Mouse (Mus musculus): ENCODE results near the gene Col28a1.

Gene Col28a1

DNA sequence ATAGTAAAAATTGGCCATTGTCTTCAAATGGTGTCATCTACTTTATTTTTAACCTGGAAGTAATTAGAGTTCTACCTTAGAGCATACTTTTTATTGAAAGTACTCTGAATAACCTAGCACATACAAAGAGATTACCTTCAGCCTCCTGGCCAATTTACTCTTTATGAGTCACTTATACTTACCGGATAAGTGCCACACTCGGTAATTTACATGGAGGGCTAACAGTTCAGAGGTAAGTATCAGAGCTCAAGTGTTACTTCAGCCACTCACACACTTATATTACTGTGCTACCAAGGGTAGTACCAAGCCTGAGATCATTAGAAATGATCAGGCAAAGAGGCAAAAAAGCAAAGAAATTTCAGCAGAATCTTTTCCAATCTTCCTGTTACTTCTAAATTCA is 73.8 kb downstream of the Col28a1 start:
- no peak for DNase-seq

DNA sequence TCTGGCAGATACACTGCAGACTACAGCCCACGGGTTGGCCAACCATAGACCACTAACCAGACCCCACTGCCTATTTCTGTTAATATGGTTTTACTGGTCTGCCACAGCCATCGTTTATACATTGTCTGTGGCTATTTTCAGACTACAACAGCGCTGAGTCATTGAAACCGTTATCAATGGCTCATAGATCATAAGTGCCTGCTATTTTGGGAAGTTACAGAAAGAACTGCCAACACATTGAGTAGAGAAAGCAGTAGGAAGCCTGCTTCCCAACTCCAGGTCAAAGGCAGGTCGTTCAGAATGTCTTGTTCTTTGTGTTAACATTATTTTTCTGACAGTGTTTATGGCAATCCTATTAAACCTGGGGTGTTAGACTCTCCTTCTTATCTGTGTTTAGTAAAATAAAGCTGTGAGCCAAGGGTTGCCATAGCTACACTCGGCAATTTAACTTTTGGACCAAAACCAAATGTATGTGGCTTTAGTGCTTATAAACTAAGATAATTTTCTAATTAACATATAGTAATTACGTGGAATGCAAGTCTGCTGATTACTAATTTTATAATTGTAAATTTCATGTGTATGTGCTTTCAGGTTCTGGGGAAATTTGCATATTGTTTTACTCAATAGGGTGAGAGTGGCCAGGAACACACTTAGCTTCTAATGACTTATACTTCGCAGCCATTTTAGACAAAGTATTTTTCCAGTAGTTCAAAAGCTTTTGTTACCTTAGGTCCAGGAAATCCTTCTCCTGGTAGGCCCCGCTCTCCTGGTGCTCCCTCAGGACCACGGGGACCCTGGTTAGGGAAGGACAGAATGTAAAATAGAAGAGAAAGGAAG is 86.3 kb downstream of the Col28a1 start:
- DNase-seq = no peak

DNA sequence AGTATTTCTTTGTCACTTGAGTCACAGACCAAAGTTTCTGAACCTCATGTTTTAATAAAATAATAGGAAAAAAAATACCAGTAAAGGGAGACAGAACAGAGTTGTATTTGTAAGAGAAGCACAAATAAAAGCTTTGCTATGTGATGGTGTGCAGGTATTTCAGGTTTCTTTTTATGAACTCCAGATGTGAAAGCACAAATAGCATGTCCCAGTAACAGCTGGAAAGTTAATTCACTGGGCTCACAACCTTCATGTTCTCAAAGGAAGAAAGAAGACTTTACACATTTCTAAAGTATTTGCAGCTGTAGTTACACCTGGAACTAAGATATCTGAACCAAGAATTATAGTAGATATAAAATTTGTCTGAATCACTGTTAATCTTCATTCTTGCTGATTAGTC is 91.2 kb downstream of the Col28a1 start:
- no peak for DNase-seq

DNA sequence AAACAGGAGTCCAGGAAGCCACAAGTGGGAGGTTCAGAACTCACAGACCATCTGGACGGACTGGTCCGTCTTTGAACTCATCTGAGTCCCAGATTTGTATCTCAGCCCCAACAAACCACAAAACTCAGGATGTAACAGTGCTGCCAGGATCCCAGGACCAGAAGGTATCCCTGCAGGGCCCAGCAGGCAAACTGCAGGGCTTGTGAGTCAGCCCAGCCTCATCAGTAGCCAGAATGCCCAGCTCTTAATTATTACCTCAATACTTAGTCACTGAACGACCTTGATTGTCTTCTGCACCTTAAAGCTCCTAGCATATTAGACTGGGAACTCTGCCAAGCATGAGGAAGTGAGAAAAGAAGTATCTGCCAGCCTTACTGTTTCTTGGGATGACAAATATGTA is 96.6 kb downstream of the Col28a1 start:
- peak; percentile 67 for DNase-seq

DNA sequence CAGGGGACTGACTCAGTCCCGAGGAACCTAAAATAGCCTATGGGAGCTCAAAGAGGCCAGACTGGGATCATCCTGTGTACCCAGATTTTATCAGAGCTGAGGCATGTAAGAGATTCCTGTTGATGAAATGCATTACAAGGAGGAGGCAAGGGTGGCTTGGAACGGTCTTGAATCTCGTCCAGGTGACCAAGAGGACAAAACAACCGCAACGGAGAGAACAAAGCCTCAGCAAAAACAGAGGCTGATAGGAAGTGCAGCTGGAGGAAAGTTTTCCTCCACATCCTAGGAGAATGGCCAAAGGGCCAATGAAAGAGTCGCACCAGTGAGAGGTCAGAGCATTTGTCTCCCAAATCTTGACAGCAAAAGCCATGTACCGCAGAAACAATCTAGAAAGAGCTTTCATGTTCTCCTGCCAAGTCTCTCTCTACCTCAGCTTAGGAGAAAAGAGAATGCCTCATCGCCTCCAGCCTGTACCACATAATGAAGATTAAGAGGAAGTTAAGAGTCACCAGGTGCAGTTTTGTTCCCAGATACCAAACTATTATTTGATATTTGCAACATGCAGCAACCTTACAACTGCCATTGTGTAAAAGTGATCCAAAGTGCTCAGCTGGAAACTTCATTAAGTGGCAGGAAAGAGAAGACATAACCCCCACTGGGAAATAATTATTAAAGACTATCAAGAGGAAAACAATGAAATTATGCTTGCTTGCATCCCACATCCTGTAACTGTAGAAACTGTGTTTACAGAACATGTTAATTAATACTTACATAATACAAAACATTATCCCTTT is 98.1 kb downstream of the Col28a1 start:
- no peak for DNase-seq

DNA sequence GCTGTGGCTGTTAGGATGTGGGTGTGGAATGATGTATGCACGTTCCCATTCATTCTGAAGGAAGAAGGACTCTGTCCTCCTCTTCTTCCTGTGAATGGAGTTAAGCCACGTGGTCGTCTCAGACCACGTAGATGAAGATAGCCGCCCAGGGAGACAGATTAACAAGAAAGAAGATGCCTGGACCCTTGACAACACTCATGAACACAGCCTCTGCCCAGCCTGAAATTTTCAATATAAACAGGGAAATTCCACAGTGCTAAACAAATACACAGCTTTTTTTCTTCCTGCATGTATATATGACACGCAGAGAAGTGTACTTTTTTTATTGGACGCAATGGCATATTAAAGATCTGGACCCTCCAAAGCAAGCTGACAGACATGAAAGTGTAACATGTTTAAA is 98.9 kb downstream of the Col28a1 start:
- DNase-seq = no peak

DNA sequence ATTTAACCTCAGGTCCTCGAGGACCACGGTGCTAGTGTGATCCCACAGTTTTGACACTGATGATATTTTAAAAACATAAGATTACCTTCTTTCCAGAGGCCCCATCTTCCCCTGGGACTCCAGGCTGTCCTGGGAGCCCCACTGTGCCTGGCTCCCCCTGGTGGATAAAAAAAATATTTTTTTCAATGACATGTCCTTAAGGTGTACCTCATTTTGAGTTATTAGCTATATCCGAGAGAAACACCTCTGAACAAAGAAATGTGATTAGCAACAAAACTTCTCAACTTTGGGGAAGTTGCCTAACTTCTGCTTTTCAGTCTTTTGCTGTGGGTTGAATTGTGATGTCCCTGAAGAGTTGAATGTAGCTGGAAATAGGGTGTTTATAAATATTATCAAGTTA is 105.6 kb downstream of the Col28a1 start:
- no peak for DNase-seq

DNA sequence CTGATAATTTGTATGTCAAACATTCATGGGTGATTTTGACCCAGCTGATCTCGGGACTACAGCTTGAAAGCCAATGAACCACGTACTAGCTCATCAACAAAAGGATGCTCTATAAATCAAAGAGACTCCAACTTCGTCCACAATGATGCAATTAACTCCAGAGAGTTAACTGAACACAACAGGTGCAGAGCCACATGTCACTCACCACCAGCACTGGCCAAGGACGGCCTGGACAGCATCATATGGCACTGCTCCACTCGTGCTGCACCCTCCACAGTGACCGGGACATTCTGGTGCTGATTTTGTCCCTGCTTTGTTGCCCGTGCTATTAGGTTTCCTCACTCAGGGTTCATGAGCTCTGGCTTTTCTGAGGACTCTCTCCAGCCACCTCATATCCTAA is 107.6 kb downstream of the Col28a1 start:
- no peak for DNase-seq

DNA sequence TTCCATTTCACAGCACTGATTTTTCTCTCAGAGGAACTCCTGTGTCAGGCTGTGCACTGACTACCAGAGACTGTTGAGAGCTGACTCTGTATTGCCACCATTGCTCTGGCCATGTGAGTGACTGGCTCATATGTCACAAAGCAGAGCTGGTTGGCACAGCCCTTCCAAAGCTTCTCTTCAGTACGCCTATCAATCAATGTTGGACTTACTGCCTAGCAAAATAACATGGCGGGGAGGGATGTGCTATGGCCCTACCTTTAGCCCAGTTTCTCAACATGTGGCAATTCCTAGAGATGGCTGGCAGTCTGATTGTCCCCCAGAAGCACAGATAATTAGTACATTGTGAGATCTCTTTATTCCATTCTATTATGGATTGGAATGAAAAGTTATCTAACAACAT is 109.2 kb downstream of the Col28a1 start:
- no peak for DNase-seq

DNA sequence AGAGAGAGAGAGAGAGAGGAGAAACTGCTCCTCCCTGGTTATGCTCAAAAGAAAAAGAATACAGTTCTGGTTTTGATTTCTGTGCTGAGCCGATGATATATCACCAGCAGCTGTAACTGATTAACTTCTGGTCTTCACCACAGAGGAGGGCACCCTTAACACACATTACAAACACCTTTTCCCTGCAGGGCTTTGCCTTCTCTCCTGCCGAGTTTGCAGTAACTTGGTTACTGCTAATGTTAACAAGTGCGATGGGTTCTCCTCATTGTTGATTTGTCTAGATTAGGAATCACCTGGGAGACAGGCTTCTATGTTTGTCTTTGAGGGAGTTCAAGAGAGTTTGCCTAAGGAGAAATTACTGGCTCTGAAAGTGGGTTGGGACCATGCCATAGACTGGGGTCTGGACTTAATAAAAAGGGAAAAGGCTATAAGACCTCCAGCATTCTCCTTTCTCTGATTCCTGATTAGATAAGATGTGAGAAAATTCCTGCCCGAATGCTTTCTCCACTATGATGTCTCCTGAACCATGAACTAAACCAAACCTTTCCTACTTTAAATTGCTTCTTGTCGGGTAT is 114.8 kb downstream of the Col28a1 start:
- DNase-seq = no peak

DNA sequence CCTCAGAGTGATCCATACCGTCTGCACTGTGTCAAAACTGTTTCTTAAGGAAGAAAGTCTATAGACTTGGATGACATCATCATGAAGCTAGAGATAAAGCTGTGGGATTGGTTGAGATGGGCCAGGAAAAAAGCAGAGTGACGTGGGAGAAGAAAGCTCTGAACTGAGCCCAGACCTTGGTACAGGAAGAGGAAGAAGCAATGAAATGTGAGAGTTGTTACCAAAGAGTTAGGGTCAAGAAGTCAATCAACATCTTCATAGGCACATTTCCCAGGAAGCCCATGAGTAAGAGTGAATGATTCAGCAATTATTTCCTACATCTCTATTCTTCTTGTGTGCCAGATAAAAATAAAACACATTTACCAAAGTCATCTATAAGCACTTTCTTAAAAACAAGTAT is 117.5 kb downstream of the Col28a1 start:
- no peak for DNase-seq

DNA sequence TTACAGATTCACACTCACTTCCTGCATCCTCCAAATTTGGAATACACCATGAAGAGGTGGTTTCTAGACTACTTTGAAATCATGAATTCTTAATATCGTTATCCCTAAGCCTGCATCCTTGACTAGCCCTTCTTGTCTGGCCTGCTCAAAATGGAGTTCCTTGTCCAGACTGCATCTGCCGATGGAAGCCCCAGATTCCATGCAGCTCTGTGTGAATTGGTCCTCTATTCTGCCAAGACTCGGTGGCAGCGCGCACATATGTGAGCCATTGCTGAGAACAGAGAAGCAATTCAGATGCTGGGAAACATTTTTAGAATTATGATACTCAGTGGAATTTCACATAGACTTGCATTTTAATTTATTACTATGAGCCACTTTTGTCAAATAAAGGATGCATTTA is 123.4 kb downstream of the Col28a1 start:
- DNase-seq = no peak

DNA sequence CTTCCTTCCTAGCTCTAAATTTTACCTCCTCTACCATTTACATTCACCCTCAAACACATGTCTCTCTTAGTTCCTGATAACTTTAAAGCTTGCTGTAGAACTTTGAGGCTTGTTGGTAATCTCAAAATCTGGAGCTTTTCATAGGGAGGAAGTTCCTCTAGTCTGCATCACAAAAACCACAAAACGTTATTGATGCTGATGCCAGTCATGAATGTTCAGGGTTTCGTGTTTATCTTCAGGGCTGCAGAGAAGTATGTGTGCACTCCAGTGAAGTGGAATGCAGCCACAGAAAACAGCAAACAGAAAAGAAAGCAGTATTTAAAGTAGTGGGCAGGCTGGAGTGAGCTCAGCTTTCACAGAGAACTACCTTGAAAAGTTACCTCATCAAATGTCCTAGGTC is 124.0 kb downstream of the Col28a1 start:
- no peak for DNase-seq

DNA sequence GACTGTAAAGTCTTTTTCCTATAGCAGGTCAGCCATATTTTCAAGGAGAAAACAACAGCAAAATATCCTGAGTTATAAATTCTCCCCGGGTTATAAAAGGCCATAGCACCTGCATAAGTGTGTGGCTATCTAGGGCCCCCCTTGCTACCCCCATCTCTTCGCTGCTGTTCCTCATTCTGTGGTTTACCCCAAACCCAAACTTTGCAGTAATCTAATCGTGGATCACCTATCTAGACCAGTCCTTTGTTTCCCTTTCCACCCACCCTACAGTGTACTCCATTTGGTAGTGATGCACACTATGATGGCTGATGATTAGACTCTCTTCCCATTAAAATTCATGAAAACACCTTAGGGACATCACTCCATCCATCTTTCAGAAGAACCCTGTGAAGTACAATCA is 125.3 kb downstream of the Col28a1 start:
- no peak for DNase-seq

DNA sequence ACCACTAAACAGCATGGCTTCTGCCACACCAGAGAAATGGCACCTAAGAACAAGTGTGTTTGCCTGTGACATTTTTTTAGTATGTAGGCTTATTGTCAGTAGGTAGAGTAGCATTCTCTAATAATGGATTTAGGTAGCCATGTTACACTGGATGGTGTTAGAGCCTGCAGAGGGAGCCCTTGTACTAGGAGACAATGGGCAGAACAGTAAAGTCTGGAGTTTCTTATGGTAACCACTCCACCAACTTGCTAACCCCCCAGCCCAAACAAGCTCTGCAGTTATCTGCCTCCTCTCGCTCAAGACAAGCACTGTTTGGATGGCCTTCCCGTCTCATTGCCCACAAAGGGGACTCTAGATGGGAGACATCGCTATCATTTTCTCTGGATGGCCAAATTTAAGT is 126.2 kb downstream of the Col28a1 start:
- peak; percentile 23 for DNase-seq

DNA sequence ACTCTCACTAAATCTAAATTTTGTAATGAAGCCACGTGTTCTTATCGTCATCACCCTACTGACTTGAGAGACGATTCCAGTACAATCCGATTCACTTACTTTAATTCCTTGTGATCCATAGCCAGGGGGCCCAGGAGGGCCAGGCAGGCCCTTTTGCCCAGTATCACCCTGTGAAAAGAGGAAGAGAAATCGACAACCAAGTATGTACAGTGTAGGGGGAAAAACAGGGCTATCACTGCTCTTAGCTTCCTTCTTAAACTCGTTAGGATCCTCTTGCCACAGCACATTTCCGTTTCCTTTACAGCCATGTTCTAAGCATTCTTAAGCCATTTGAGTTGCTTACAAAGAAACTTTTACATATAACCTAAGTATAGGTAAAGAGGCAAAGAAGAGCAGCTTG is 133.2 kb downstream of the Col28a1 start:
- DNase-seq = no peak

DNA sequence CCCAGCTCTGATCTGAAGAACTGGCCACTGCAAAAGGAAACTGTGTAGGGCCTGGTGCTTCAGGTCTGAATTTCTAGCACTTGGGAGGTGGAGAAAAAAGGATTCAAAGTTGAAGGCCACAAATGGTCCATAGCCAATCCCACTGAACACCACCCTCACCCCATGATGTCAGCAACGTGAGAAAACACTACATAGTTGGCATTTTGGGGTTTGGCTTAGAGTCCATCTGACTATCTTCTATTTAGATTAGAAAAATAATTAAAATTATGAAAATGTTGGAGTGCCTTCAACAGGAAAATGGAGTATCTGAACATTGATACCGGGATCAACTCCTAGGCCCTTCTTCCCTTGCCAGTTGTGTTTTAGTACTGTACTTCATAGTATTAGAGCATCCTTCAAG is 144.2 kb downstream of the Col28a1 start:
- no peak for DNase-seq

DNA sequence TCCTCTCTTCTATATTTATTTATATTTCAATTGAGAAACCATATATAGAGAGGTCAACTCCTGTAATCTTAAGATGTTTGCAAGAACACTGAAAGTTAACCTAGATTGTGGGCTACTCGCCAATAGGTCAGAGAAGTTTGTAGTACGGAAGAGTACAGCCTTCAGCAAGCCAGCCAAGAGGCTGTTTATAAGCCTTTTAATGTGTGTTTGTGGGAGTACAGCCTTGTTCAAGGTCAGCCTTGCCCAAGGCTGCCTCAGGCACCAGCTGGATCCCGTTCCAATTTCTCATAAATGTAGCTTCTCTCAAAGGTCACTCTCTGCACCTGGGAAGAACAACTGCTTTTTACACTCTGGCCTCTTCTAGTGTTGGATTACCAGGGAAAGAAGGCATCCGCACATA is 146.0 kb downstream of the Col28a1 start:
- DNase-seq = no peak

DNA sequence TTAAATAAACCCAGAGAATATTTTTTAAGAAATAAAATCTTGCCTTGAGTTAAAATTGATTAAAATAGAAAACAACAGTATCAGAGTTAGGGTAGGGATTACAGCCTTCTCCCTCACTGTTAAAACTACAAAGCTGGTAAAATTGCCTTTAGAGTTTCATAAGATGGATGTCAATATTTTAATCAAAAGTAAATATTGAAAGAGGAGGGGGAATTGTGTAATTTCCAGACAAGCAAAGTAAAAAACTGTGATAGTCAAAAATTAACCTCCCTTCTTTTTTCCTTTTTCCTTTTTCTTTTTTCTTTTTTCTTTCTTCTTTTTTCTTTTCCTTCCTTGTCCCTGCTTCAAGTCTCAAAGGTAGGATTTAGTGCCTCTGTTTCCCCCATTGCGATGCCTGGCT is 146.6 kb downstream of the Col28a1 start:
- no peak for DNase-seq

DNA sequence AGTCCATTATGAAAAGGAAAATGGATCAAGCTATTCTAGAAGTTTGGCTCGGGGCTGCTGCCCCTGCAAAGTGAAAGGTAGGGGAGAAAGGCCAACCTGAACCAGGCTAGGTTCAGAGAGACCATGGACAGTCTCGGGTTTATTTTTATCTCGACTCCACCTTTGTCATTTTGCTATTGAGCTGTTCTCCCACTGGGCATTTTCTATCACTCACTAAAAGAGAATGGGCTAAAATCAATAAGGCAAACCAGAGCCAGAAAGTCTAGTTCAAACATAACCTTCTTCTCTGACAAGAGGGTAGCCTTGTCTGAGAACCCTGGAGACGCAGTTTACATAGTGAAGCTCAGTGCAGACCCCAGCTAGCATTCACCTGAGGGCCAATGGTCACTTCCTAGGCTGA is 163.7 kb downstream of the Col28a1 start:
- DNase-seq = no peak

DNA sequence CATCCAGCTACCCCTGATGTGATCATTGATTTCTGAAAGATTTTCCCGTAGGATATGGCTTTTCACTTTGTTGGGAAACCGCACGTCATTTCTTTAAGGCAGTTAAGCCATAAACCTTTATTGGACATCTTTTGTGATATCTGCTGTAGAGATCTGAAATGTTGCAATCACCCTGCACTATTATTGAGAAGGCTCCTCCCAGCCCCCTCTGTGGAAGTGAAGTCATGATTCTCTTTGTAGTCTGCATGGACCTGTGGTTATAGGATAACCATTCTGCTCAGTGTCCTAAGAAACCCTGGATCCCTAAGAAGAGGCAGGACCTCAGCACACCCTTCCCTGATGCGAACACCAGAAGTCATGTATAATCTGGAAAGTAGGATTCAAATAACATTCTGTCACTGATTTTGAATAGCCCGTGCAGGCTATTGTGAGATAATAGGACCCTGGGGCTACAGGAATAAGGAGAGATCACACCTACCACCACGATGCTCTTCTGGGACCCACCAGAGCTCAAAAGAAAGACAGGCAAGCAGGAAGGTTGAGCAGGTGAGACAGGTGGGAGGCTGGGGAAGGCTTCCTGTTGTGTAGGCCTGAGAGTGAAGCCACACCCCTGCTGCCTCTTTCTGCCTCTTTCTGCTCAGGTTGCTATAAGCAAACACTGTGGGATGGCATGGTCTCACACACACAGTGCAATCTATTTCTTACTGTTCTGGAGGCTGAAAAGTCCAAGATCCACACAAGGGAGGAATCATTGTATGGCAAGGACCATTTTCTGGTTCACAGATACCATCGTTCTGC is 166.9 kb downstream of the Col28a1 start:
- DNase-seq = no peak

DNA sequence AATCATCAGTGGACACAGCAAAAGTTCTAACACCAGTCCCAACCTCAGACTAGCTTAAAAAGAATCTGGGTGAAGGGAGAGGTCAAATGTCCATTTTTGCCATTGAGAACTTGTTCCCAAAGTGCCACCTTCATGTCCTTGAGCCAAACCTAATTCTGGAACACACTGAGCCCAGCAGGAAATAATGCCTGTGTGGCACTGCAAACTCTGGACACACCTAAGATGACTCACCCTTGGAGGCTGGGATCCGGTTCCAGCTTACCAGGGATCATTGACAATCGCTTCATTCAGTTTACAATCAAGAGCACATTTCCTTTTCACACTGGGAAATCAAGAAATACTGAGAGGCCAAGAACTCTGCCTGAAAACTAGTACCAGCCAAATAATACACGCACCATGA is 168.9 kb downstream of the Col28a1 start:
- no peak for DNase-seq

DNA sequence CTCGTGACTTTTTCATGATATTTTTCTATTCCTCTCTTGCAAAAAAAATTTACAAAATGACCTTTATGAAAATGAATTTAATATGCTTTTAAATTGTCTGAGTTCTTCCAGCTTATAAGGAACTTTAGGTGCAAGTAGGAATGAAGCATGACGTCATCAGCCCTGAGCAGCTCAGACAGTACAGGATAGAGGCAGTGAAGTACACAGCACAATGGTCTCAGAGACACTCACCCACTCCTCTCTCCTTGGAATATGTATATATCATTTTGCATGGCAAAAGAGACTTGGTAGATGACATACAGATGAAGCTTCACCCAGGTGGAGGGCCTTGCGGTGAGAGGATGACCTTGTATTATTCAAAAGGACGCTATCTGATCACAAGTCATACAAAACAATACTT is 197.7 kb downstream of the Col28a1 start:
- DNase-seq = no peak

All from cerebellum, adult 8-10 months (tissue).